Mouse (Mus musculus): ENCODE data around the gene Fut2. TPM values are rescaled to one million over a fixed set of nuclear protein-coding genes. Genes with fewer than 3 reads are reported as not detected.

Fut2 gene
- total and polyA plus RNA-seq, 2 experiments from 2014 or later, result 0.27 TPM; not detected in 1

- no peak for DNase-seq (ENCODE audit: low spot score)
- Histone ChIP-seq H3K4me3 (ENCODE audit: low read depth, low read length) (no peak within 1 kb of the TSS), H3K4me2 (ENCODE audit: low read depth, low read length, poor library complexity, severe bottlenecking) (no peak within 1 kb of the TSS), H3K4me1 (ENCODE audit: insufficient read depth, low read length) (peaks cover 8% of the 10 kb centered on the region; the same call in 1 of the 2 replicates), H3K9me3 (ENCODE audit: low read length) (no peaks in the 10 kb centered on the region), H3K27ac (ENCODE audit: low read depth, low read length) (no peak within 1 kb of the TSS), H3K36me3 (ENCODE audit: insufficient read depth, low read length) (no peaks in the 10 kb centered on the region), H3K9ac (replicated peaks; ENCODE audit: low read length, poor library complexity, severe bottlenecking) (no peak within 1 kb of the TSS), H3K27me3 (ENCODE audit: insufficient read depth, low read length) (no peaks in the 10 kb centered on the region)
- no peak for TF ChIP-seq CTCF (IDR thresholded peaks at IDR 0.05)
- WGBS, result 92% methylated on average over 50 of the region's 50 CpGs
- no peak for ATAC-seq (ENCODE audit: low FRiP score)
Observed at GRCm38 (mm10) chr7:45693921-45694591, 27.9 kb upstream of the Fut2 start, which contains the start of gene Sec1. Sec1 (minus strand) TSS chr7:45694402.

DNA sequence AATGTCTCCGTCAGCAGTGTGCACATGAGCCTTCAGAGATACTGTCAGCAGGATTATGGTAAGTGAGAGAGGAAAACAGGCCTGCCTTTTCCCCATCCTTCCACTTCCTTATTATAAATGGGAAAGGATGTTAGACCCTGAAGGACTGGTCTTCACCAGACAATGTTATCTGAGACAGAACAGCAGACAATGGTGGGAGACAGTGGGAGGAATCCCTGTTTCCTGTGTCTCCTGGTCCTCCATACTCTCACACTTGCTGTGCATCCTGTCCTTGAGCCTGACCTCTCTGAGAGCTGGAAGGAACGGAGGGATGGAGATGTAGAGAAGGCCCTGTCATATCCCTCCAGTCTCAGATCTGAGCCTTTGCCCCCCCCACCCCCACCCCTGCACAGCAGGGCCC lies 26.2 kb upstream of the Fut2 start:
- Histone ChIP-seq H3K27me3 (ENCODE audit: insufficient read depth, low read length) (no peaks in the 10 kb centered on the region), H3K9me3 (ENCODE audit: low read length) (no peaks in the 10 kb centered on the region), H3K9ac (replicated peaks; ENCODE audit: low read length, poor library complexity, severe bottlenecking) (no peak overlapping the region), H3K36me3 (ENCODE audit: insufficient read depth, low read length) (no peaks in the 10 kb centered on the region), H3K4me1 (ENCODE audit: insufficient read depth, low read length) (no peaks in the 10 kb centered on the region), H3K4me3 (ENCODE audit: low read depth, low read length) (no peak overlapping the region), H3K27ac (ENCODE audit: low read depth, low read length) (no peak overlapping the region), H3K4me2 (ENCODE audit: low read depth, low read length, poor library complexity, severe bottlenecking) (no peak overlapping the region)
- DNase-seq (ENCODE audit: low spot score) (no peak), ATAC-seq (ENCODE audit: low FRiP score) (no peak)
- 77% methylated on average over 2 of the region's 2 CpGs for WGBS
- TF ChIP-seq CTCF (IDR thresholded peaks at IDR 0.05), result no peak

DNA sequence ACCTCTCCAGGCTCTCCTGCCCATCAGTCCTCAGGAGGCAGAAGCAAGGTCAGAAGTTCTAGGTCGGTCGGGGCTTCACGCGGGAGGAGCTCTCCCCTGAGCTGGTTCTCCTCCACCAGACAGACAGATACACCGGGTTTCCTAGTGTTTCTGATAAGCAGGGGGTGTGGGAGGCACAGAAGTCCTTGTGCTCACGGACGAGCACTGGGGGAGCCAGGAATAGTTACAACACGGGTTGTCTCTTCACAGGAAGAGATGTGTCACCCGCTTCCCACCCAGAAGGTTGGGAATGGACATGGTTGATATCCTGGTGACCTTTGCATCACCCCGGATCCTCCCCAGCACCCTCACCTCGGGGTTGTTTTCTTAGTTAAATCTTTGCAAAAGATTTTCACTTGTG lies 23.6 kb upstream of the Fut2 start:
- DNase-seq (ENCODE audit: low spot score) (no peak), ATAC-seq (ENCODE audit: low FRiP score) (no peak)
- TF ChIP-seq CTCF (IDR thresholded peaks at IDR 0.05), result no peak
- no peaks in the 10 kb centered on the region for H3K4me1 ChIP-seq (ENCODE audit: insufficient read depth, low read length)
- no peak overlapping the region for H3K4me2 ChIP-seq (ENCODE audit: low read depth, low read length, poor library complexity, severe bottlenecking)
- no peak overlapping the region for H3K9ac ChIP-seq (replicated peaks; ENCODE audit: low read length, poor library complexity, severe bottlenecking)
- H3K27me3 ChIP-seq (ENCODE audit: insufficient read depth, low read length), result no peaks in the 10 kb centered on the region
- H3K9me3 ChIP-seq (ENCODE audit: low read length), result no peaks in the 10 kb centered on the region
- WGBS, result 75% methylated on average over 11 of the region's 11 CpGs
- H3K4me3 ChIP-seq (ENCODE audit: low read depth, low read length), result no peak overlapping the region
- H3K36me3 ChIP-seq (ENCODE audit: insufficient read depth, low read length), result no peaks in the 10 kb centered on the region
- H3K27ac ChIP-seq (ENCODE audit: low read depth, low read length), result no peak overlapping the region

DNA sequence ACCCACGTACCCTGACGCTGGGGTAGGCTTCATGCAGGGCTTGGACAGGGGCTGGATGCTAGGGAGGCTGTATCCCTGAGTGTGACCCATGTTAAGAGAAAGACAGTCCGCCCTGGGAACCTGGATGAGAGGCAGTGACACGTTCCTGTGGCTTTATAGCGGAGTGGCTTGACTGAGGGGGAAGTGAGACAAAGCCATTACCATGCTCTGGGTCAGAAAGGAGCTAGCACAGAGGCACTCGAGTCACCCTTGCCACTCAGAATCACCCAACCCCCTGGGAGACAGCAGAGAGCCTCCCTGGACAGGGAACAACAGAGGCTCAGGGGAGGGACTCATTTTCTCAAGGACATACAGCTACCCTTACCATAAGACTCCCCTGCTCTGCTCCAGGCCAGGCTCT lies 22.9 kb upstream of the Fut2 start:
- 68% methylated on average over 6 of the region's 6 CpGs for WGBS
- Histone ChIP-seq H3K4me3 (ENCODE audit: low read depth, low read length) (no peak overlapping the region), H3K9ac (replicated peaks; ENCODE audit: low read length, poor library complexity, severe bottlenecking) (no peak overlapping the region), H3K4me1 (ENCODE audit: insufficient read depth, low read length) (no peaks in the 10 kb centered on the region), H3K4me2 (ENCODE audit: low read depth, low read length, poor library complexity, severe bottlenecking) (no peak overlapping the region), H3K27me3 (ENCODE audit: insufficient read depth, low read length) (no peaks in the 10 kb centered on the region), H3K27ac (ENCODE audit: low read depth, low read length) (no peak overlapping the region), H3K9me3 (ENCODE audit: low read length) (no peaks in the 10 kb centered on the region), H3K36me3 (ENCODE audit: insufficient read depth, low read length) (no peaks in the 10 kb centered on the region)
- ATAC-seq (ENCODE audit: low FRiP score), result no peak
- DNase-seq (ENCODE audit: low spot score), result no peak
- no peak for TF ChIP-seq CTCF (IDR thresholded peaks at IDR 0.05)

DNA sequence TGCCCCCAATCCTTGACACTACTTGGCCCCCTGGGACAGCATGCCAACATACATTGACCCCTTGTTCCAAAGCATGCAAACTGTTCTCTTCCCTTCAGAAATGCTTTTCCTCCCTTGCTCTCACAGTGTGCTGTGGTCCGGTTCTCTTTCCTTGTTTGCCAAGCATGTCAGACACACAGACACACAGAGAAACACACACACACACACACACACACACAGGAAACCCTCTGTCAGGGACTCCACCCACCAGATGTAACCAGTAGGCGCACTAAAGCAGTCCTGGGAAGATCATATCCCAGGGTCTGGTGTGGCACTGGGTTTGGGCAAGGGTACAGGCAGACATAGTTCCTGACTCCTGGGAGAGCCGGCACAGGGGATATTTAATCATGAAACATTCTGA lies 20.6 kb upstream of the Fut2 start:
- no peak overlapping the region for H3K9ac ChIP-seq (replicated peaks; ENCODE audit: low read length, poor library complexity, severe bottlenecking)
- H3K4me2 ChIP-seq (ENCODE audit: low read depth, low read length, poor library complexity, severe bottlenecking), result no peak overlapping the region
- H3K27ac ChIP-seq (ENCODE audit: low read depth, low read length), result no peak overlapping the region
- no peak for TF ChIP-seq CTCF (IDR thresholded peaks at IDR 0.05)
- no peaks in the 10 kb centered on the region for H3K36me3 ChIP-seq (ENCODE audit: insufficient read depth, low read length)
- WGBS, result 71% methylated on average over 3 of the region's 3 CpGs
- H3K4me3 ChIP-seq (ENCODE audit: low read depth, low read length), result no peak overlapping the region
- no peaks in the 10 kb centered on the region for H3K9me3 ChIP-seq (ENCODE audit: low read length)
- H3K4me1 ChIP-seq (ENCODE audit: insufficient read depth, low read length), result no peaks in the 10 kb centered on the region
- H3K27me3 ChIP-seq (ENCODE audit: insufficient read depth, low read length), result no peaks in the 10 kb centered on the region
- DNase-seq (ENCODE audit: low spot score), result no peak
- ATAC-seq (ENCODE audit: low FRiP score), result no peak

DNA sequence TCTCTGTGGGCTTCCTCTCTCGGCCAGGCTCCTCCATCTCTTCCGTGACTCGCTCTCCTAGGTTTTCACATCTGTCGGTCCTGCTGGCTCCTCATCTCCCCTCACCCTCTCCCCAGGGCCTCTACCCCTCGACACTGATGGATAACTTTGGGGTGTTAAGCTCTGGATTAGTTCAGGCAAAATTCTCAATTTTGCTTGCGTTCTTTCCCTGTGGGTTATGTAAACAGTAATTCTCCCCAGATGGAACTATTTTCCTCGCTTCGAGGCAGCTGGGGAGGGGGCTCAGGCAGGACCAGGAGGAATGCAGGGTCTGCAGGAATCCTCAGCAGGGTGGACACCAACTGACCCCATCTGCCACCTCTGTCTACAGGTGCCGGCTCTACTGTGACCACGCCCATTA lies 19.6 kb upstream of the Fut2 start:
- H3K9ac ChIP-seq (replicated peaks; ENCODE audit: low read length, poor library complexity, severe bottlenecking), result no peak overlapping the region
- no peaks in the 10 kb centered on the region for H3K9me3 ChIP-seq (ENCODE audit: low read length)
- no peak for DNase-seq (ENCODE audit: low spot score)
- no peak overlapping the region for H3K4me2 ChIP-seq (ENCODE audit: low read depth, low read length, poor library complexity, severe bottlenecking)
- H3K4me3 ChIP-seq (ENCODE audit: low read depth, low read length), result no peak overlapping the region
- no peak overlapping the region for H3K27ac ChIP-seq (ENCODE audit: low read depth, low read length)
- H3K4me1 ChIP-seq (ENCODE audit: insufficient read depth, low read length), result no peaks in the 10 kb centered on the region
- no peaks in the 10 kb centered on the region for H3K27me3 ChIP-seq (ENCODE audit: insufficient read depth, low read length)
- no peaks in the 10 kb centered on the region for H3K36me3 ChIP-seq (ENCODE audit: insufficient read depth, low read length)
- no peak for TF ChIP-seq CTCF (IDR thresholded peaks at IDR 0.05)
- no peak for ATAC-seq (ENCODE audit: low FRiP score)
- 65% methylated on average over 10 of the region's 10 CpGs for WGBS

Measured in midbrain, postnatal 0 days (tissue).